ENCODE assay signal across 9 mouse cellular contexts in genomic region chr1:58579179-58579578, GRCm38 (mm10). TPM values are rescaled to one million over a fixed set of nuclear protein-coding genes. Genes with fewer than 3 reads are reported as not detected.
DNase-seq lines count a peak whose midpoint lies in the region; ATAC-seq lines count a peak whose summit lies in the region.
"Had no signal": no experiment of that assay in that cellular context is flagged by ENCODE, and none has a peak within 500 bp of the region (broad histone marks: within the 10 kb centered on the region; RNA-seq: fewer than 3 reads in every experiment).

No protein-coding gene starts in this region.

- peak; percentile 8 for DNase-seq in gastrocnemius, postnatal 10 days
- DNase-seq in gastrocnemius, adult 18-20 months (ENCODE audit: low spot score), result no peak
- DNase-seq in right cerebral cortex, postnatal 4 days, result peak; percentile 53
- DNase-seq in right cerebral cortex, adult 2 months (ENCODE audit: low spot score in 2 of 2), result no peak
- DNase-seq in spleen, adult 18-20 months, result peak; percentile 5 to 20
- no peak for DNase-seq in layer of hippocampus, adult 11-12 months (ENCODE audit: low spot score)

- no peak overlapping the region for H3K4me3 ChIP-seq in heart, embryonic 11.5 days (ENCODE audit: low read depth, low read length)
- H3K4me3 ChIP-seq: neural tube, embryonic 13.5 days had no signal

- ATAC-seq in granulocyte monocyte progenitor cell, adult 5-6 weeks (replicated peaks; ENCODE audit: poor library complexity, severe bottlenecking), result peak; percentile 63
- no peak for ATAC-seq in heart, embryonic 11.5 days (replicated peaks; ENCODE audit: insufficient number of reproducible peaks, low FRiP score, low TSS enrichment)

- H3K36me3 ChIP-seq in heart, embryonic 11.5 days (ENCODE audit: control insufficient read depth, insufficient read depth, low read length), result no peaks in the 10 kb centered on the region
- H3K36me3 ChIP-seq: neural tube, embryonic 13.5 days had no signal

- WGBS in heart, embryonic 11.5 days (ENCODE audit: insufficient replicate concordance), result 84% methylated on average over 2 of the region's 2 CpGs

- H3K27ac ChIP-seq in heart, embryonic 11.5 days (ENCODE audit: low read depth, low read length), result no peak overlapping the region
- H3K27ac ChIP-seq: neural tube, embryonic 13.5 days had no signal

- no peak overlapping the region for H3K4me2 ChIP-seq in heart, embryonic 11.5 days
- H3K4me2 ChIP-seq: neural tube, embryonic 13.5 days had no signal

- no peaks in the 10 kb centered on the region for H3K4me1 ChIP-seq in heart, embryonic 11.5 days (ENCODE audit: control insufficient read depth, insufficient read depth, low read length)
- H3K4me1 ChIP-seq: neural tube, embryonic 13.5 days had no signal

- H3K9me3 ChIP-seq in heart, embryonic 11.5 days (replicated peaks; ENCODE audit: control insufficient read depth, low read length), result no peaks in the 10 kb centered on the region
- H3K9me3 ChIP-seq: neural tube, embryonic 13.5 days had no signal

- no peaks in the 10 kb centered on the region for H3K27me3 ChIP-seq in heart, embryonic 11.5 days (ENCODE audit: control insufficient read depth, insufficient read depth, low read length)
- H3K27me3 ChIP-seq: neural tube, embryonic 13.5 days had no signal

- H3K9ac ChIP-seq in heart, embryonic 11.5 days (ENCODE audit: low read depth, low read length), result no peak overlapping the region
- H3K9ac ChIP-seq: neural tube, embryonic 13.5 days had no signal

RNA-seq across cellular contexts. Expression of gene Fam126b, which starts 6.9 kb away (rescaled TPM):
- total RNA-seq in gastrocnemius, postnatal 10 days (2021), result 10 to 100 TPM in 1 of 2 experiments, 1 to 10 TPM in 1; 6.0 to 13.3 TPM
- 10 to 100 TPM in 1 of 2 experiments, 1 to 10 TPM in 1; 9.5 to 12.4 TPM for total RNA-seq in gastrocnemius, adult 18-20 months (2021)
- total RNA-seq in granulocyte monocyte progenitor cell, adult 5-6 weeks (2014; fragmentation: Nextera tagmentation), result 14.9 and 25.2 TPM in 2 replicates
- 14.6 and 20.2 TPM in 2 replicates for total RNA-seq in granulocyte monocyte progenitor cell, adult 5-6 weeks (2017)
- polyA plus RNA-seq in heart, embryonic 11.5 days (2014; fragmentation: Nextera tagmentation; extraction: Ambion mirVana), result 5.2 and 6.4 TPM in 2 replicates

RNA-seq across cellular contexts. Expression of gene Ndufb3, which starts 7.0 kb away (rescaled TPM):
- total RNA-seq in gastrocnemius, postnatal 10 days (2021), result 100 to 1,000 TPM; 147 to 172 TPM
- total RNA-seq in gastrocnemius, adult 18-20 months (2021), result 100 to 1,000 TPM; 166 to 200 TPM
- 120 and 177 TPM in 2 replicates for total RNA-seq in granulocyte monocyte progenitor cell, adult 5-6 weeks (2014; fragmentation: Nextera tagmentation)
- total RNA-seq in granulocyte monocyte progenitor cell, adult 5-6 weeks (2017), result 62.3 and 124 TPM in 2 replicates
- 195 and 206 TPM in 2 replicates for polyA plus RNA-seq in heart, embryonic 11.5 days (2014; fragmentation: Nextera tagmentation; extraction: Ambion mirVana)

Comparison
In these comparisons a context has a peak if more than half of its experiments do, and no peak if none do; other contexts are left out.
1. DNase-seq: peak in gastrocnemius, postnatal 10 days (single experiment), right cerebral cortex, postnatal 4 days (single experiment) and spleen, adult 18-20 months (2 of 2); none in gastrocnemius, adult 18-20 months (single experiment), right cerebral cortex, adult 2 months (0 of 2) and layer of hippocampus, adult 11-12 months (single experiment).